Mouse (Mus musculus): ENCODE results near the gene Ppwd1.
"Not testable (repeated sequence)": the region's sequence is repeated elsewhere in the genome, so short reads cannot be mapped to it uniquely, and the experiment has no call there.

The Ppwd1 gene

GRCm38 (mm10) chr13:104228384-104229066, at the start of gene Ppwd1, which contains the start of gene Cenpk:
TSS of gene Ppwd1 (minus strand) at chr13:104228843.
TSS of gene Cenpk (plus strand) at chr13:104228611.
- DNase-seq (ENCODE audit: low spot score), result peak; percentile 98

- DNase-seq (ENCODE audit: low spot score), result no peak
These were observed 30.4 kb upstream of the Ppwd1 start for GRCm38 (mm10) chr13:104258997-104259396.

- DNase-seq (ENCODE audit: low spot score), result peak; percentile 52
These were observed 538 bp upstream of the Ppwd1 start for GRCm38 (mm10) chr13:104229181-104229580.

- DNase-seq (ENCODE audit: low spot score), result no peak
These were observed 1.2 kb downstream of the Ppwd1 start for GRCm38 (mm10) chr13:104227478-104227877.

GRCm38 (mm10) chr13:104204313-104204712, 24.3 kb downstream of the Ppwd1 start:
- DNase-seq (ENCODE audit: low spot score), result no peak

- not testable (repeated sequence) for DNase-seq (ENCODE audit: low spot score)
These were observed 32.8 kb downstream of the Ppwd1 start for GRCm38 (mm10) chr13:104195891-104196290.

- DNase-seq (ENCODE audit: low spot score), result no peak
These were observed 41.3 kb downstream of the Ppwd1 start for GRCm38 (mm10) chr13:104187357-104187756.

- DNase-seq (ENCODE audit: low spot score), result no peak
These were observed 49.3 kb downstream of the Ppwd1 start for GRCm38 (mm10) chr13:104179176-104179888.

GRCm38 (mm10) chr13:104178650-104179121, 50.0 kb downstream of the Ppwd1 start, which contains the start of gene Trim23:
TSS of gene Trim23 (plus strand) at chr13:104178797.
- peak; percentile 100 for DNase-seq (ENCODE audit: low spot score)

GRCm38 (mm10) chr13:104177796-104178649, 50.6 kb downstream of the Ppwd1 start, which contains the start of gene Trappc13:
TSS of gene Trappc13 (minus strand) at chr13:104178469.
- DNase-seq (ENCODE audit: low spot score), result peak; percentile 65

- no peak for DNase-seq (ENCODE audit: low spot score)
These were observed 51.8 kb downstream of the Ppwd1 start for GRCm38 (mm10) chr13:104176874-104177273.

GRCm38 (mm10) chr13:104172498-104172897, 56.1 kb downstream of the Ppwd1 start:
- DNase-seq (ENCODE audit: low spot score), result no peak

GRCm38 (mm10) chr13:104171711-104172110, 56.9 kb downstream of the Ppwd1 start:
- no peak for DNase-seq (ENCODE audit: low spot score)

GRCm38 (mm10) chr13:104155686-104156085, 73.0 kb downstream of the Ppwd1 start:
- no peak for DNase-seq (ENCODE audit: low spot score)
